Mouse (Mus musculus): Measurements from ENCODE around the gene Cd86. TPM values are rescaled to one million over a fixed set of nuclear protein-coding genes. Genes with fewer than 3 reads are reported as not detected.

Cd86 gene
- polyA plus RNA-seq (2015; fragmentation: Nextera tagmentation; extraction: Ambion mirVana) = 3.3 and 4.3 TPM in 2 replicates

- Histone ChIP-seq H3K9me3 (replicated peaks; ENCODE audit: control insufficient read depth, low read length) (no peaks in the 10 kb centered on the region), H3K27me3 (ENCODE audit: control insufficient read depth, insufficient read depth, low read length) (no peaks in the 10 kb centered on the region), H3K4me2 (ENCODE audit: low read depth, low read length) (no peak within 1 kb of the TSS), H3K4me3 (replicated peaks; ENCODE audit: low read length) (no peak within 1 kb of the TSS), H3K36me3 (ENCODE audit: control insufficient read depth, insufficient read depth, low read length) (no peaks in the 10 kb centered on the region), H3K27ac (ENCODE audit: low read length) (no peak within 1 kb of the TSS), H3K9ac (ENCODE audit: low read length) (no peak within 1 kb of the TSS), H3K4me1 (ENCODE audit: control insufficient read depth, insufficient read depth, low read length) (no peaks in the 10 kb centered on the region)
- no peak for ATAC-seq (ENCODE audit: insufficient read depth, low FRiP score)
- WGBS = 69% methylated on average over 13 of the region's 13 CpGs
Measured at GRCm38 (mm10) chr16:36665782-36666181, at the start of gene Cd86. Gene Cd86 (minus strand): TSS chr16:36666081.

- no peak overlapping the region for H3K4me3 ChIP-seq (replicated peaks; ENCODE audit: low read length)
- no peaks in the 10 kb centered on the region for H3K36me3 ChIP-seq (ENCODE audit: control insufficient read depth, insufficient read depth, low read length)
- H3K4me2 ChIP-seq (ENCODE audit: low read depth, low read length) = no peak overlapping the region
- H3K27ac ChIP-seq (ENCODE audit: low read length) = no peak overlapping the region
- H3K27me3 ChIP-seq (ENCODE audit: control insufficient read depth, insufficient read depth, low read length) = no peaks in the 10 kb centered on the region
- no peak for ATAC-seq (ENCODE audit: insufficient read depth, low FRiP score)
- no peaks in the 10 kb centered on the region for H3K9me3 ChIP-seq (replicated peaks; ENCODE audit: control insufficient read depth, low read length)
- WGBS = 77% methylated on average over 12 of the region's 12 CpGs
- H3K4me1 ChIP-seq (ENCODE audit: control insufficient read depth, insufficient read depth, low read length) = peaks cover 6% of the 10 kb centered on the region; the same call in 1 of the 2 replicates
- no peak overlapping the region for H3K9ac ChIP-seq (ENCODE audit: low read length)
Measured at GRCm38 (mm10) chr16:36711760-36712159, 45.9 kb upstream of the Cd86 start.

- no peak for ATAC-seq (ENCODE audit: insufficient read depth, low FRiP score)
- no peak overlapping the region for H3K4me2 ChIP-seq (ENCODE audit: low read depth, low read length)
- no peak overlapping the region for H3K9ac ChIP-seq (ENCODE audit: low read length)
- peaks cover 6% of the 10 kb centered on the region; the same call in 1 of the 2 replicates for H3K4me1 ChIP-seq (ENCODE audit: control insufficient read depth, insufficient read depth, low read length)
- no peak overlapping the region for H3K27ac ChIP-seq (ENCODE audit: low read length)
- H3K4me3 ChIP-seq (replicated peaks; ENCODE audit: low read length) = no peak overlapping the region
- H3K36me3 ChIP-seq (ENCODE audit: control insufficient read depth, insufficient read depth, low read length) = no peaks in the 10 kb centered on the region
- 92% methylated on average over 2 of the region's 2 CpGs for WGBS
- H3K27me3 ChIP-seq (ENCODE audit: control insufficient read depth, insufficient read depth, low read length) = no peaks in the 10 kb centered on the region
- no peaks in the 10 kb centered on the region for H3K9me3 ChIP-seq (replicated peaks; ENCODE audit: control insufficient read depth, low read length)
Measured at GRCm38 (mm10) chr16:36710794-36711193, 44.9 kb upstream of the Cd86 start.

GRCm38 (mm10) chr16:36709405-36709804 lies 43.5 kb upstream of the Cd86 start:
- H3K4me1 ChIP-seq (ENCODE audit: control insufficient read depth, insufficient read depth, low read length) = peaks cover 6% of the 10 kb centered on the region; the same call in 1 of the 2 replicates
- no peak overlapping the region for H3K9ac ChIP-seq (ENCODE audit: low read length)
- H3K4me3 ChIP-seq (replicated peaks; ENCODE audit: low read length) = no peak overlapping the region
- WGBS = 91% methylated on average over 17 of the region's 17 CpGs
- H3K36me3 ChIP-seq (ENCODE audit: control insufficient read depth, insufficient read depth, low read length) = no peaks in the 10 kb centered on the region
- H3K9me3 ChIP-seq (replicated peaks; ENCODE audit: control insufficient read depth, low read length) = no peaks in the 10 kb centered on the region
- ATAC-seq (ENCODE audit: insufficient read depth, low FRiP score) = no peak
- no peaks in the 10 kb centered on the region for H3K27me3 ChIP-seq (ENCODE audit: control insufficient read depth, insufficient read depth, low read length)
- no peak overlapping the region for H3K27ac ChIP-seq (ENCODE audit: low read length)
- H3K4me2 ChIP-seq (ENCODE audit: low read depth, low read length) = no peak overlapping the region

GRCm38 (mm10) chr16:36708751-36709150 lies 42.9 kb upstream of the Cd86 start:
- Histone ChIP-seq H3K4me1 (ENCODE audit: control insufficient read depth, insufficient read depth, low read length) (peaks cover 6% of the 10 kb centered on the region; the same call in 1 of the 2 replicates), H3K4me2 (ENCODE audit: low read depth, low read length) (no peak overlapping the region), H3K27me3 (ENCODE audit: control insufficient read depth, insufficient read depth, low read length) (no peaks in the 10 kb centered on the region), H3K9me3 (replicated peaks; ENCODE audit: control insufficient read depth, low read length) (no peaks in the 10 kb centered on the region), H3K9ac (ENCODE audit: low read length) (no peak overlapping the region), H3K27ac (ENCODE audit: low read length) (no peak overlapping the region), H3K36me3 (ENCODE audit: control insufficient read depth, insufficient read depth, low read length) (no peaks in the 10 kb centered on the region), H3K4me3 (replicated peaks; ENCODE audit: low read length) (no peak overlapping the region)
- 80% methylated on average over 7 of the region's 7 CpGs for WGBS
- no peak for ATAC-seq (ENCODE audit: insufficient read depth, low FRiP score)

- ATAC-seq (ENCODE audit: insufficient read depth, low FRiP score) = peak; percentile 29; the same call in 1 of the 2 replicates
- Histone ChIP-seq H3K4me1 (ENCODE audit: control insufficient read depth, insufficient read depth, low read length) (peaks cover 6% of the 10 kb centered on the region; the same call in 1 of the 2 replicates), H3K4me2 (ENCODE audit: low read depth, low read length) (no peak overlapping the region), H3K27me3 (ENCODE audit: control insufficient read depth, insufficient read depth, low read length) (no peaks in the 10 kb centered on the region), H3K27ac (ENCODE audit: low read length) (no peak overlapping the region), H3K36me3 (ENCODE audit: control insufficient read depth, insufficient read depth, low read length) (no peaks in the 10 kb centered on the region), H3K9ac (ENCODE audit: low read length) (no peak overlapping the region), H3K4me3 (replicated peaks; ENCODE audit: low read length) (no peak overlapping the region), H3K9me3 (replicated peaks; ENCODE audit: control insufficient read depth, low read length) (no peaks in the 10 kb centered on the region)
- WGBS = 58% methylated on average over 6 of the region's 6 CpGs
Measured at GRCm38 (mm10) chr16:36707702-36708423, 42.0 kb upstream of the Cd86 start.

GRCm38 (mm10) chr16:36700484-36700883 lies 34.6 kb upstream of the Cd86 start:
- H3K36me3 ChIP-seq (ENCODE audit: control insufficient read depth, insufficient read depth, low read length) = no peaks in the 10 kb centered on the region
- no peak for ATAC-seq (ENCODE audit: insufficient read depth, low FRiP score)
- H3K4me2 ChIP-seq (ENCODE audit: low read depth, low read length) = no peak overlapping the region
- H3K4me1 ChIP-seq (ENCODE audit: control insufficient read depth, insufficient read depth, low read length) = no peaks in the 10 kb centered on the region
- H3K27ac ChIP-seq (ENCODE audit: low read length) = no peak overlapping the region
- H3K4me3 ChIP-seq (replicated peaks; ENCODE audit: low read length) = no peak overlapping the region
- WGBS = 85% methylated on average over 2 of the region's 2 CpGs
- no peak overlapping the region for H3K9ac ChIP-seq (ENCODE audit: low read length)
- no peaks in the 10 kb centered on the region for H3K9me3 ChIP-seq (replicated peaks; ENCODE audit: control insufficient read depth, low read length)
- H3K27me3 ChIP-seq (ENCODE audit: control insufficient read depth, insufficient read depth, low read length) = no peaks in the 10 kb centered on the region

GRCm38 (mm10) chr16:36697331-36697730 lies 31.4 kb upstream of the Cd86 start:
- Histone ChIP-seq H3K4me3 (replicated peaks; ENCODE audit: low read length) (no peak overlapping the region), H3K27me3 (ENCODE audit: control insufficient read depth, insufficient read depth, low read length) (peaks cover 3% of the 10 kb centered on the region; the same call in 1 of the 2 replicates), H3K4me2 (ENCODE audit: low read depth, low read length) (no peak overlapping the region), H3K9me3 (replicated peaks; ENCODE audit: control insufficient read depth, low read length) (no peaks in the 10 kb centered on the region), H3K27ac (ENCODE audit: low read length) (no peak overlapping the region), H3K36me3 (ENCODE audit: control insufficient read depth, insufficient read depth, low read length) (no peaks in the 10 kb centered on the region), H3K4me1 (ENCODE audit: control insufficient read depth, insufficient read depth, low read length) (peaks cover 2% of the 10 kb centered on the region; the same call in 1 of the 2 replicates), H3K9ac (ENCODE audit: low read length) (no peak overlapping the region)
- no peak for ATAC-seq (ENCODE audit: insufficient read depth, low FRiP score)
- 80% methylated on average over 8 of the region's 8 CpGs for WGBS

GRCm38 (mm10) chr16:36694798-36695290 lies 29.0 kb upstream of the Cd86 start:
- peaks cover 2% of the 10 kb centered on the region; the same call in 1 of the 2 replicates for H3K4me1 ChIP-seq (ENCODE audit: control insufficient read depth, insufficient read depth, low read length)
- no peak overlapping the region for H3K27ac ChIP-seq (ENCODE audit: low read length)
- H3K27me3 ChIP-seq (ENCODE audit: control insufficient read depth, insufficient read depth, low read length) = peaks cover 3% of the 10 kb centered on the region; the same call in 1 of the 2 replicates
- no peaks in the 10 kb centered on the region for H3K9me3 ChIP-seq (replicated peaks; ENCODE audit: control insufficient read depth, low read length)
- H3K4me3 ChIP-seq (replicated peaks; ENCODE audit: low read length) = peak overlapping the region; percentile 49
- H3K36me3 ChIP-seq (ENCODE audit: control insufficient read depth, insufficient read depth, low read length) = no peaks in the 10 kb centered on the region
- WGBS = 55% methylated on average over 9 of the region's 9 CpGs
- no peak for ATAC-seq (ENCODE audit: insufficient read depth, low FRiP score)
- 0 out of 2 replicates have a peak overlapping the region, but pooled peaks have one; percentile 61 for H3K4me2 ChIP-seq (ENCODE audit: low read depth, low read length)
- no peak overlapping the region for H3K9ac ChIP-seq (ENCODE audit: low read length)

Data from stomach, embryonic 16.5 days (tissue).